Mouse (Mus musculus) midbrain, embryonic 11.5 days (tissue): ENCODE measurements around the gene Igfbp7. TPM values are rescaled to one million over a fixed set of nuclear protein-coding genes. Genes with fewer than 3 reads are reported as not detected.

Experiments used
- ATAC-seq: fragments of 200-750 bp; cut with Nextera tagmentation; 2 replicates; pipeline ENCODE4 v1.8.0; 2017; ENCODE audit warnings: moderate TSS enrichment, moderate library complexity; ENCODE audit not compliant: low FRiP score
- DNase-seq: peaks from one replicate; pipeline ENCODE4 v3.0.0; 2015; ENCODE audit warnings: low spot score; ENCODE audit errors: missing footprints
- H3K27ac ChIP-seq: fragments of 300-500 bp; sonication (generic); 2 replicates; pipeline ENCODE4 v1.5.1; 2014; ENCODE audit warnings: low read depth, low read length
- H3K27me3 ChIP-seq: fragments of 300-500 bp; sonication (generic); 2 replicates; pipeline ENCODE4 v1.6.1; 2014; ENCODE audit warnings: mild to moderate bottlenecking, low read length, moderate library complexity, mixed read lengths; ENCODE audit not compliant: control insufficient read depth, insufficient read depth
- H3K36me3 ChIP-seq: fragments of 300-500 bp; sonication (generic); 2 replicates; pipeline ENCODE4 v1.6.1; 2014; ENCODE audit warnings: mild to moderate bottlenecking, low read length, moderate library complexity, mixed read lengths; ENCODE audit not compliant: control insufficient read depth, insufficient read depth
- H3K4me1 ChIP-seq: fragments of 300-500 bp; sonication (generic); 2 replicates; pipeline ENCODE4 v1.6.1; 2014; ENCODE audit warnings: low read length; ENCODE audit not compliant: control insufficient read depth, insufficient read depth
- H3K4me2 ChIP-seq: fragments of 300-500 bp; sonication (generic); 2 replicates; pipeline ENCODE4 v1.6.1; 2014; ENCODE audit warnings: mild to moderate bottlenecking, moderate library complexity
- H3K4me3 ChIP-seq: fragments of 300-500 bp; sonication (generic); 2 replicates; pipeline ENCODE4 v1.5.1; 2014; ENCODE audit warnings: low read depth, low read length
- H3K9ac ChIP-seq: fragments of 300-500 bp; sonication (generic); 2 replicates; pipeline ENCODE4 v1.6.1; 2014; ENCODE audit warnings: low read length
- H3K9me3 ChIP-seq: fragments of 300-500 bp; sonication (generic); 2 replicates; pipeline ENCODE4 v1.6.1; 2016; ENCODE audit warnings: low read length; ENCODE audit not compliant: control insufficient read depth
- WGBS: fragments of 180-500 bp; shearing (Covaris S2); extraction: QIAGEN DNeasy Blood & Tissue Kit; methylation state at CpG from one replicate; pipeline ENCODE4 v1.1.7; 2014; 5-methylcytosine and 5-hydroxymethylcytosine counted together
- polyA plus RNA-seq: library from polyadenylated mRNA; unstranded; fragments of >200 nt; fragmentation: Nextera tagmentation; extraction: Ambion mirVana; gene quantifications from 2 replicates; pipeline ENCODE4 v1.2.1, GENCODE M21; 2014

Gene Igfbp7
- polyA plus RNA-seq, 1 experiment from 2014 or later: 25.1 TPM

DNA sequence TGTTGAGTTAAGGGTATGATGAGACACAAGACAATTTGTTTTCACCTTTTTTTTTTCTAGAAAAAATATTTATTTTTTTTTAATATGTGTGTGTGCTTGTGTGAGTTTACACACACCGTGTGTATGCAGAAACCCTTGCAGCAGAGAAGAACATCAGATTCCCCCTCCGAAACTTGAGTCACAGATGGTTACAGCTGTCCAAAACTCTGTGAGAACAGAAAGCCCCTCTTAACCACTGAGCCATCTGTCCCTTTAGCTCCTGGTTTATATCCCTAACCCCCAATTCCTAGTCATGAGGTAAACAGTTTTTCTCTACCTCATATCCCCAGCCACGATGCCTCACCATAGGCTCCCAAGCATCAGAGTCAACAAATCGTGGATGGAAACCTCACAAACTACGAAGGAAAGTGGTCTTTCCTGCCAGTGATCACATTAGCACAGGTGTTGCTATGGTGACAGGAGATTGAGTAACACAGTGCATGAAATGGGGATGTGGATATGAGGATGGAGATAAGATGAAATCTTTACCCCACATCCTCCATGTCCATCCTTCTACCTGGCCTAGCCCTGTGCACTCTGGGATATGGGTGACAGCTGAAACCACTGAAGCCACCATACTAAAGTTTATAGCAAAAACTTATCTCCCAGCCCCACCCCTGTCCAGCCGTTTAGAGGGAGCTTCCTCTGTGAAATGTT is 21.8 kb downstream of the Igfbp7 start:
- no peaks in the 10 kb centered on the region for H3K4me1 ChIP-seq

DNA sequence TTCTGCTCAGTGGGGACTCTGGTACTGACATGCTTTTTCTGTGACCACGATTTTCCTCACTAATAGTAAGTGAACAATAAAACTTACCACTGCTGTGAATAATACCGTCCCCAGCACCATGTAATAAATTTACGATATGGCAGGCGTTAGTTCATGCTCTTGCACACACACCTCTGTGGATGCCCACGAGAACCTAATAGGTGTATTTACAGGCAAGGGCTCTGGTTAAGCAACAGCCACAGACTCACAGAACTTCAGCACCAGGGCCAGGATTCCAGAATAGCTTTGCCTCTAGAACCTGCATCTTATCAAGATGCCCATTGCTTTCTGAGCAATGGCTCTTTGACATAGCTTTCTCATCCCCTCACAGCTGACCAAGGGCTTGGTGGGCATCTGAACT is 22.6 kb downstream of the Igfbp7 start:
- Histone ChIP-seq H3K4me2 (no peak overlapping the region), H3K27me3 (no peaks in the 10 kb centered on the region), H3K9ac (no peak overlapping the region), H3K4me1 (no peaks in the 10 kb centered on the region), H3K27ac (no peak overlapping the region), H3K9me3 (no peaks in the 10 kb centered on the region), H3K36me3 (no peaks in the 10 kb centered on the region), H3K4me3 (no peak overlapping the region)
- 85% methylated on average over 5 of the region's 5 CpGs for WGBS
- no peak for DNase-seq
- ATAC-seq: no peak

More for the DNA sequence above, 21.8 kb downstream of the Igfbp7 start:
- DNase-seq (no peak), ATAC-seq (no peak)
- H3K9me3 ChIP-seq: no peaks in the 10 kb centered on the region
- H3K27me3 ChIP-seq: no peaks in the 10 kb centered on the region
- no peak overlapping the region for H3K4me3 ChIP-seq
- H3K36me3 ChIP-seq: no peaks in the 10 kb centered on the region
- 89% methylated on average over 6 of the region's 6 CpGs for WGBS
- H3K4me2 ChIP-seq: no peak overlapping the region
- no peak overlapping the region for H3K9ac ChIP-seq
- no peak overlapping the region for H3K27ac ChIP-seq

DNA sequence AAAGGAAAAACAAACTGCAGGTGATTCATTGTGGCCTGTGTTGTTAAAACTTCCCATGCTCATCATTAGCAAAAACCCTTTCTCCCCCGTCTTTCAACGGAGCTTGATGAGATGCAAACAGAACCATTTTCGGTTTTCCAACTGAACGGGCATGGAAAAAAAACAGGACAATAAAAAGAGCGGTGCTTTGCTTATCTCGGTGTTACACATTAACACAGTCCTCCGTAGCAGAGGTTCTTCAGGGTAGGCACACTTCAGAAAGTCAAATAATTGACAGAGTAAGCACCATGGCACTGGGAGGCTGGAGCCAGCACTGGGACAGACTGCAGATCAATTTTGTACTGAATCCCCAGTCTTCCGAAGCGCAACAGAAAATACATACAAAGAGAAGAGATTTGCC is 23.1 kb downstream of the Igfbp7 start:
- Histone ChIP-seq H3K9me3 (no peaks in the 10 kb centered on the region), H3K4me2 (no peak overlapping the region), H3K9ac (no peak overlapping the region), H3K4me3 (no peak overlapping the region), H3K36me3 (no peaks in the 10 kb centered on the region), H3K27ac (no peak overlapping the region), H3K27me3 (no peaks in the 10 kb centered on the region), H3K4me1 (no peaks in the 10 kb centered on the region)
- ATAC-seq (no peak), DNase-seq (no peak)
- 81% methylated on average over 9 of the region's 9 CpGs for WGBS

- Histone ChIP-seq H3K27ac (no peak overlapping the region), H3K4me3 (no peak overlapping the region), H3K36me3 (no peaks in the 10 kb centered on the region), H3K4me2 (no peak overlapping the region), H3K27me3 (no peaks in the 10 kb centered on the region), H3K4me1 (no peaks in the 10 kb centered on the region), H3K9me3 (no peaks in the 10 kb centered on the region), H3K9ac (no peak overlapping the region)
- 90% methylated on average over 5 of the region's 5 CpGs for WGBS
- no peak for DNase-seq
- no peak for ATAC-seq
These were observed 23.9 kb downstream of the Igfbp7 start for GRCm38 (mm10) chr5:77383799-77384554.

DNA sequence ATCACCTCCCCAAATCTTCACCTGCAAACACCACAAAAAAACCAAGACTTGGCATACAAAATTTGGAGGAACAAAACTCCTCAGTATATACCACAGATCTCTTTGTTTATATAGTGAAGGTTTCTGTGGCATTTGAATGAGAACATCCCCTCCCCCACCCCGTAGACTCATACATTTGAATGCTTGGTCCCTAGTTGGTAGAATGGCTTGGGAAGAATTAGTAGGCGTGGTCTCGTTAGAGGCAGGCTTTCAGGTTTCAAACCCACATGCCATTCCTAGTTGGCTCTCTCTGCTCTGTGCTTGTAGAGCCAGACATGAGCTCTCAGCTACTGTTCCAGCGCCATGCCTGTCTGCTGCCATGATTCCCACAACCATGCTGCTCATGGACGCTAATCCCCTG is 26.2 kb downstream of the Igfbp7 start:
- no peaks in the 10 kb centered on the region for H3K36me3 ChIP-seq
- H3K9me3 ChIP-seq: no peaks in the 10 kb centered on the region
- H3K4me3 ChIP-seq: no peak overlapping the region
- ATAC-seq: no peak
- H3K4me1 ChIP-seq: no peaks in the 10 kb centered on the region
- DNase-seq: no peak
- WGBS: 81% methylated on average over 5 of the region's 5 CpGs
- H3K4me2 ChIP-seq: no peak overlapping the region
- H3K27ac ChIP-seq: no peak overlapping the region
- no peak overlapping the region for H3K9ac ChIP-seq
- no peaks in the 10 kb centered on the region for H3K27me3 ChIP-seq

DNA sequence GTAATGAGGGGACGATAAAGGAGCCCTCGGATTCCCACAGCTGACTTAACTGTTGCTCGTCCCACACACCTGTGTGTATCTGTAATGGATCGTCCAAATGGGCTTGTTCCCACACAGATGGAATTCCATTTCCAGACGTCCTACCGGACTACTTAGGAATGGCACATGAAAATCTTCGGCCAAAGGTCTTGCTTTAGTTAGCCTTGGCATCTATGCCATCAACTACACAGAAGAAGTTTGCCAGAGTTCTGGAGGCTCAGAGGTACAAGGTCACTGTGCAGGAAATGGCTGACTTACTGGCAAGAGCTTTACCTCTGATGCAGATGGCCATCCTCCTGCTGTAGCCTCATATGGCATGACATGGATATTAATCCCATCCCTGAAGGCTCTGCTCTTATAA is 26.6 kb downstream of the Igfbp7 start:
- no peaks in the 10 kb centered on the region for H3K27me3 ChIP-seq
- no peak overlapping the region for H3K9ac ChIP-seq
- H3K27ac ChIP-seq: no peak overlapping the region
- no peak for ATAC-seq
- no peaks in the 10 kb centered on the region for H3K4me1 ChIP-seq
- H3K4me2 ChIP-seq: no peak overlapping the region
- H3K36me3 ChIP-seq: no peaks in the 10 kb centered on the region
- 82% methylated on average over 7 of the region's 7 CpGs for WGBS
- DNase-seq: no peak
- no peaks in the 10 kb centered on the region for H3K9me3 ChIP-seq
- H3K4me3 ChIP-seq: no peak overlapping the region

DNA sequence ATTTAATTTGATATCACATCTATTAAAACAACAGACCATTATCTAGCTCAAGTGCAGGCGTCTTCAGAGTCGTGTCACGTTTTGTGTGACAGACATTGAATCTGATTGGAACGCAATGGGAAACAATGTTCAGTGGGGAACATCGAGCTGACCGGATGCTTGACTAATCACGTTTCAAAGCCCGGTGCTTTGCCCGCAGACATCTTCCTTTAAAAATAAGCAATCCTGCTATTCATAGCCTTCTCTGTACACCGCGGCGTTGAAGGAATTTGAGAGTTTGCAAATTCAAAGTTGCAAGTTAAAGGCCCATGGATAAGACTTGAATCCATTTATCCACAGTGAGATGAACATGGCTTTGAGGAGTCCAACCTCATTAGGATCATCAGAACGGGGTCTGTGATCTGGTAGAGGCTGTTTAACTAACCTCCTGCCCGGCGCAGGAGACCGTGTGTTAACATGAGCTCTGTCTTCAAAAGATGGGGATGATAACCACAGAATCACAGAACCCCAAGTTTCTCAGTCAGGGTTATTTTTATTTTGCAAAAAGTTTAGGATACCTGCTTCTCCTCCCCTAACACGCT is 27.4 kb downstream of the Igfbp7 start:
- no peaks in the 10 kb centered on the region for H3K9me3 ChIP-seq
- DNase-seq: peak; percentile 84
- H3K36me3 ChIP-seq: no peaks in the 10 kb centered on the region
- ATAC-seq: no peak
- H3K27me3 ChIP-seq: no peaks in the 10 kb centered on the region
- no peak overlapping the region for H3K9ac ChIP-seq
- H3K4me3 ChIP-seq: no peak overlapping the region
- 56% methylated on average over 17 of the region's 17 CpGs for WGBS
- no peaks in the 10 kb centered on the region for H3K4me1 ChIP-seq
- no peak overlapping the region for H3K27ac ChIP-seq
- H3K4me2 ChIP-seq: no peak overlapping the region

DNA sequence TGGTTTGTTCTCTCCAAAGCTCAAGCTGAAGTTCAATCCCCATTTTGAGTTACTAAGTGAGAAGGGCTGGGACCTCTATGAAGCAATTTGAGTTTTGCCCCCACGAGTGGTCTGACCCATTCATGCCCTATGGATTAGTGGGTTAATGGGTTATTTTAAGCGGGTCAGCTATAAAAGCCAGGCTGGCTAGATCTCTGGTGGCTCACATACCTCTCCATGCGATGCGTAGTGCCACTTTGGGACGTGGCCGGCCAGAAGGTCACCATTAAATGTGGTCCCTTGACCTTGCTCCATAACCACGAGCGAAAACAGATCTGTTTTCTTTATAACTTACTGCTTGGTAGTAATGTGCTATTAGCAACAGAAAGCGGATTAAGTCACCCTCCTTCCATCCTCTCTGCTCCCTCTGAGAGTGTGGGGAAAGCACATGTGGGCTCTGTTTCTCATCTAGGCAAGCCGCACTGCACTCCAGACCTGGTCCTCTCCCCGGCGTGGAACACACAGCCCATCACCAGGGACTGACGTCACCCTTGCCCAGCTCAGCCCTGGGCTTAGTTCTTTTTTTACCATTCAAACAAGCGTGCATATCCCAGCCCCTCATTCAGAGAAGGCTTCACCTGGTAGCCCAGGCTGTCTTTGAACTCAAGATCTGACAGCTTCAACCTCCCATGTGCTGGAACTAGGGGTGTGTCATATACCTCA is 28.3 kb downstream of the Igfbp7 start:
- DNase-seq (peak; percentile 82), ATAC-seq (no peak)
- Histone ChIP-seq H3K27ac (no peak overlapping the region), H3K4me2 (no peak overlapping the region), H3K36me3 (no peaks in the 10 kb centered on the region), H3K4me3 (no peak overlapping the region), H3K27me3 (no peaks in the 10 kb centered on the region), H3K9me3 (no peaks in the 10 kb centered on the region), H3K9ac (no peak overlapping the region), H3K4me1 (no peaks in the 10 kb centered on the region)
- WGBS: 72% methylated on average over 14 of the region's 14 CpGs

DNA sequence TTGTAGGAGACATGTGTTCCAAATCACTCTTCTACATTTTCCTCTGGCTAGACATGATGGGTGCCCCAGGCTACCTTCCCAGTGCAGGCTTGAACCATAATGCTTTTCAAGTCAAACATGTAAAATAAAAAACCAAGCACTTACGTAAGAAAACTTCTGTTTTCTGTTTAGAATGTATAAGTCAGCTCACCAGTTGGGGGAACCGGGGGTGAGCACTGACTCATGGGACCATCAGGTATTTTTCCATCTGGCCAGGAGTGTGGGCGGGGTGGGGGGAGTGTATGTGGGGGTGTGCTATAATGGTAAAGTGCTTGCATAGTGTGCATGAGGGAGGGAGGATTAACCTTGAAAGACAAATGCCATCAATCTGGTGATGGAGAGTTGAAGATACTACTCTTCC is 29.8 kb downstream of the Igfbp7 start:
- Histone ChIP-seq H3K36me3 (no peaks in the 10 kb centered on the region), H3K4me1 (no peaks in the 10 kb centered on the region), H3K4me2 (no peak overlapping the region), H3K4me3 (no peak overlapping the region), H3K9ac (no peak overlapping the region), H3K27ac (no peak overlapping the region), H3K9me3 (no peaks in the 10 kb centered on the region), H3K27me3 (no peaks in the 10 kb centered on the region)
- 97% methylated on average over 3 of the region's 3 CpGs for WGBS
- ATAC-seq (no peak), DNase-seq (no peak)
